Mouse (Mus musculus) CH12.LX (cell line): ENCODE data around the gene Map4k4. TPM values are rescaled to one million over a fixed set of nuclear protein-coding genes. Genes with fewer than 3 reads are reported as not detected.

Experiments used
- DNase-seq: peaks from one replicate; pipeline ENCODE4 v3.0.0-alpha.2; 2013; ENCODE audit errors: extremely low read depth
- H3K27ac ChIP-seq: 2 replicates; pipeline ENCODE4 v1.5.1; 2012; ENCODE audit warnings: low read depth, mild to moderate bottlenecking, control low read depth, moderate library complexity; ENCODE audit not compliant: insufficient read depth
- H3K27me3 ChIP-seq: replicated peaks from 2 replicates; pipeline ENCODE3; 2012; ENCODE audit warnings: inconsistent platforms
- H3K36me3 ChIP-seq, 2 experiments: replicated peaks in 1 of 2; 2 replicates each; pipeline versions ENCODE3 to v1.6.1; 2012; ENCODE audit warnings: inconsistent platforms in 1 of 2, low read length in 1 of 2, mild to moderate bottlenecking in 1 of 2, mixed read lengths in 1 of 2, moderate library complexity in 1 of 2; ENCODE audit not compliant: control insufficient read depth in 1 of 2, insufficient read depth in 1 of 2
- H3K4me1 ChIP-seq, 2 experiments: 2 replicates each; pipeline ENCODE4 v1.6.1; 2012; ENCODE audit warnings: inconsistent platforms in 1 of 2, moderate library complexity in 1 of 2; ENCODE audit not compliant: insufficient read depth in 2 of 2, control insufficient read depth in 1 of 2
- H3K4me2 ChIP-seq: 2 replicates; pipeline ENCODE4 v1.6.1; 2012; ENCODE audit warnings: low read depth, mild to moderate bottlenecking, control low read depth; ENCODE audit not compliant: poor library complexity, insufficient read depth, severe bottlenecking
- H3K4me3 ChIP-seq, 3 experiments: fragments of 150-350 bp in 1 of 3; sonication (generic) in 1 of 3; replicated peaks in 1 of 3; 2 replicates each; pipeline versions ENCODE3 to v1.5.1; 2011 to 2012; ENCODE audit warnings: low read depth in 2 of 3, low read length in 2 of 3, mild to moderate bottlenecking in 2 of 3, moderate library complexity in 2 of 3, control low read depth in 1 of 3, improper control_type of control experiment in 1 of 3, inconsistent platforms in 1 of 3, mixed read lengths in 1 of 3; ENCODE audit not compliant: poor library complexity in 1 of 3
- H3K79me2 ChIP-seq: replicated peaks from 2 replicates; pipeline ENCODE4 v1.6.1; 2012; ENCODE audit warnings: mild to moderate bottlenecking, moderate library complexity; ENCODE audit not compliant: control insufficient read depth, poor library complexity, insufficient read depth, severe bottlenecking; ENCODE audit errors: extremely low read depth
- H3K9ac ChIP-seq: 2 replicates; pipeline ENCODE4 v1.6.1; 2012; ENCODE audit warnings: low read depth, mild to moderate bottlenecking, control low read depth, moderate library complexity; ENCODE audit not compliant: insufficient read depth
- H3K9me3 ChIP-seq: replicated peaks from 2 replicates; pipeline ENCODE3; 2012; ENCODE audit warnings: low read length, inconsistent platforms, mixed read lengths
- BHLHE40 ChIP-seq: IDR thresholded peaks from 2 replicates; pipeline ENCODE4 v1.6.1; 2011; ENCODE audit warnings: mild to moderate bottlenecking, low read depth, low read length, improper control_type of control experiment
- CHD1 ChIP-seq: IDR thresholded peaks from 2 replicates; pipeline ENCODE4 v1.6.1; 2012; ENCODE audit warnings: low read depth, low read length, improper control_type of control experiment, inconsistent platforms
- ETS1 ChIP-seq: conservative IDR thresholded peaks from 2 replicates; pipeline ENCODE4 v1.6.1; 2012; ENCODE audit warnings: low read depth, mild to moderate bottlenecking, inconsistent platforms, low read length, improper control_type of control experiment, moderate library complexity
- HCFC1 ChIP-seq: IDR thresholded peaks from 2 replicates; pipeline ENCODE4 v1.6.1; 2012; ENCODE audit warnings: low read depth, mild to moderate bottlenecking, inconsistent platforms, low read length, improper control_type of control experiment
- IRF4 ChIP-seq: IDR thresholded peaks from 2 replicates; pipeline ENCODE4 v1.6.1; 2014; ENCODE audit warnings: low read depth, mild to moderate bottlenecking, inconsistent platforms, low read length, improper control_type of control experiment
- JUN ChIP-seq: IDR thresholded peaks from 2 replicates; pipeline ENCODE4 v1.6.1; 2011; ENCODE audit warnings: low read depth, mild to moderate bottlenecking, low read length, improper control_type of control experiment, moderate library complexity; ENCODE audit not compliant: insufficient read depth
- MAZ ChIP-seq: IDR thresholded peaks from 2 replicates; pipeline ENCODE4 v1.6.1; 2012; ENCODE audit warnings: low read depth, mild to moderate bottlenecking, inconsistent platforms, low read length, improper control_type of control experiment, moderate library complexity
- NELFE ChIP-seq: IDR thresholded peaks from 2 replicates; pipeline ENCODE4 v1.6.1; 2011; ENCODE audit warnings: low read depth, low read length, improper control_type of control experiment
- POLR2A ChIP-seq: IDR thresholded peaks from 2 replicates; pipeline ENCODE4 v1.6.1; 2011; ENCODE audit warnings: low read depth, mild to moderate bottlenecking, improper control_type of control experiment, low read length
- RAD21 ChIP-seq: IDR thresholded peaks from 2 replicates; pipeline ENCODE4 v1.6.1; 2011; ENCODE audit warnings: low read depth, mild to moderate bottlenecking, low read length, improper control_type of control experiment, moderate library complexity
- SIN3A ChIP-seq: IDR thresholded peaks from 2 replicates; pipeline ENCODE4 v1.6.1; 2012; ENCODE audit warnings: low read length, improper control_type of control experiment, inconsistent platforms
- SMC3 ChIP-seq: IDR thresholded peaks from 2 replicates; pipeline ENCODE4 v1.6.1; 2011; ENCODE audit warnings: low read depth, low read length, improper control_type of control experiment
- TBP ChIP-seq: conservative IDR thresholded peaks from 2 replicates; pipeline ENCODE4 v1.6.1; 2011; ENCODE audit warnings: low read depth, low read length, improper control_type of control experiment
- ZKSCAN1 ChIP-seq: IDR thresholded peaks from 2 replicates; pipeline ENCODE4 v1.6.1; 2012; ENCODE audit warnings: low read depth, inconsistent platforms, low read length, improper control_type of control experiment, borderline replicate concordance
- ZMIZ1 ChIP-seq: IDR thresholded peaks from 2 replicates; pipeline ENCODE4 v1.6.1; 2012; ENCODE audit warnings: low read depth, mild to moderate bottlenecking, inconsistent platforms, low read length, improper control_type of control experiment
- dilution Hi-C: fragments of 300-500 bp; cut with MboI; formaldehyde crosslinking; loops from 2 replicates; pipeline ENCODE4 v1.14.3; 2020; ENCODE audit warnings: low sequenced_read_pairs; ENCODE audit not compliant: extremely low pct_unique_long_range_greater_than_20kb, extremely low pct_ligation_motif_present
- in situ Hi-C: fragments of 300-500 bp; cut with MboI; formaldehyde crosslinking; loops from 3 replicates; pipeline ENCODE4 v1.14.3; 2019; ENCODE audit warnings: low sequenced_read_pairs, low pct_ligation_motif_present, low pct_unique_long_range_greater_than_20kb, mixed read lengths
- polyA plus RNA-seq: library from polyadenylated mRNA; unstranded; fragments of >175 nt; gene quantifications from 2 replicates; pipeline ENCODE4 v1.2.1, GENCODE M21; 2012; ENCODE audit warnings: low read depth; ENCODE audit not compliant: insufficient read length
- total RNA-seq, 2 experiments: library from RNA; depleted of rRNA; stranded (reverse); fragments of 300-350 nt in 1 of 2; fragments of >200 nt in 1 of 2; gene quantifications; 2 replicates each; pipeline ENCODE4 v1.2.3; 2012 to 2014

Map4k4 gene
- total and polyA plus RNA-seq, 3 experiments, result 21.8 to 46.3 (median 41.0) TPM

GRCm38 (mm10) chr1:39936934-39937333, 36.2 kb downstream of the Map4k4 start:
- H3K27me3 ChIP-seq, result no peaks in the 10 kb centered on the region
- no peaks in the 10 kb centered on the region for H3K9me3 ChIP-seq
- no peak overlapping the region for H3K27ac ChIP-seq
- H3K36me3 ChIP-seq, result peaks cover 3 to 28% of the 10 kb centered on the region in 2 experiments
- no peaks in the 10 kb centered on the region for H3K79me2 ChIP-seq
- H3K9ac ChIP-seq, result no peak overlapping the region
- in situ Hi-C loops (loop anchor here (25.0 kb wide), 2 partner anchors 250 to 375 kb away; no protein-coding TSS in a partner anchor), dilution Hi-C loops (no loop called here)
- DNase-seq, result no peak
- H3K4me3 ChIP-seq, result peak overlapping the region in 1 of 3 experiments; percentile 24
- peaks cover 15 to 63% of the 10 kb centered on the region in 2 experiments for H3K4me1 ChIP-seq
- H3K4me2 ChIP-seq, result peak overlapping the region; percentile 40; the same call in 1 of the 2 replicates
- no peak for TF ChIP-seq RAD21

GRCm38 (mm10) chr1:39937609-39938008, 36.9 kb downstream of the Map4k4 start:
- Histone ChIP-seq H3K79me2 (no peaks in the 10 kb centered on the region), H3K27ac (no peak overlapping the region), H3K4me2 (no peak overlapping the region), H3K4me1 (peaks cover 15 to 58% of the 10 kb centered on the region in 2 experiments), H3K4me3 (no peak overlapping the region), H3K9ac (no peak overlapping the region), H3K9me3 (no peaks in the 10 kb centered on the region), H3K27me3 (no peaks in the 10 kb centered on the region), H3K36me3 (peaks cover 3 to 27% of the 10 kb centered on the region in 2 experiments)
- no peak for TF ChIP-seq MAZ
- no peak for TF ChIP-seq HCFC1
- TF ChIP-seq TBP, result no peak
- no peak for TF ChIP-seq SIN3A
- TF ChIP-seq NELFE, result no peak
- no peak for TF ChIP-seq BHLHE40
- no peak for TF ChIP-seq ETS1
- no peak for TF ChIP-seq CHD1
- no peak for TF ChIP-seq ZMIZ1
- TF ChIP-seq POLR2A, result no peak
- no peak for TF ChIP-seq SMC3
- TF ChIP-seq ZKSCAN1, result no peak
- no peak for TF ChIP-seq JUN
- TF ChIP-seq IRF4, result no peak
- no peak for TF ChIP-seq RAD21
- dilution Hi-C loops (no loop called here), in situ Hi-C loops (loop anchor here (25.0 kb wide), 2 partner anchors 250 to 375 kb away; no protein-coding TSS in a partner anchor)
- no peak for DNase-seq
